Mouse (Mus musculus) urinary bladder, postnatal 36 days (tissue): ENCODE results near the gene Anks1.

ENCODE experiments used
- DNase-seq, 2 experiments: peaks; one replicate each; pipeline ENCODE4 v3.0.0; 2022; ENCODE audit warnings: low spot score in 2 of 2, mixed read lengths in 1 of 2

The Anks1 gene

DNA sequence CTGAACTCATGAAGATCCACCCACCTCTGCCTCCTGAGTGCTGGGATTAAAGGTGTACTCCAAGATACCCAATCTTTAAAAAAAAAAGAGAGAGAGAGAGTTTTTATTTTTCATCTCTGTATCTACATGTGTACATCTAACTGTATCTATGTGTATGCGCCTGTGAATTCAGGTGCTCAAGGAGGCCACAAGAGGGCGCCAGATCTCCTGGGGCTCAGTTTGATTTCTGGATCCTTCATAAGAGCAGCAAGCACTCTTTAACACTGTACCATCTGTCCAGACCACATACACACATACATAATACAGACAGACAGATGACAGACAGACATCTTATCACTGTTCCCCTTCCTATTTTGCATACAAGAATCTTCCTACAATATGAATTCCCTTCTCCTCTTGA lies 183.2 kb downstream of the Anks1 start:
- no peak for DNase-seq

DNA sequence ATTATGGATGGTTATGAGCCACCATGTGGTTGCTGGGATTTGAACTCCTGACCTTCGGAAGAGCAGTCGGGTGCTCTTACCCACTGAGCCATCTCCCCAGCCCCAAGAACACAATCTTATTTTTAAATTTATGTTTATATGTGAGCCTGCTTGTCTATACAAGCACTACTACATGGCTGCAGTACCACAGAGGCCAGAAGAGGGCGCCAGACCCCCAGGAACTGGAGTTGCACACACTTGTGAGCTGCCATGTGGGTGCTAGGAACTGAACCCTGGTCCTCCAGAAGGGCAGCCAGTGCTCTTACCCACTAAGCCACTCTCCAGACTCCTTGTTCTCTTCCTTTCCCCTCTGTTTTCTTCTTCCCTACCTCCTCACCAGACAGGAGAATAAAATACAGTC lies 184.7 kb downstream of the Anks1 start:
- DNase-seq: no peak

DNA sequence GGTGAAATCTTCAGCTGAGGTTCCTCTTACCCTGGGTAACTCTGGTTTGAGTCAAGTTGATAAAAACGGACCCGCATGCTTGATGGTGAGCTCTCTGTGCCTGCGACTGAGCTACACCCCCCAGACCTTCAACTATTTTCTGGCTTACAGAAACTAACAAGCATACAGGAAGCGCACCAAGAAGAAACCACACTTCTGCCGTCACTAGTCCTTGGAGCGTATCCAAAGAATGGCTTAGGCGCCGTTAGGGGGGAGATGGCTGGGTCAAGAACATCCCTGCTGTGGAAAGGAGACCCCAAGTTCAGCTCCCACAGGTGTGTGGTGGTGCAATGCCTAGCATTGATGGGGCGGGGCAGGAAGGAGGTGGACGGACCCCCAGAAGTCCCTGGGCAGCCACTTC lies 187.3 kb downstream of the Anks1 start:
- DNase-seq: no peak

DNA sequence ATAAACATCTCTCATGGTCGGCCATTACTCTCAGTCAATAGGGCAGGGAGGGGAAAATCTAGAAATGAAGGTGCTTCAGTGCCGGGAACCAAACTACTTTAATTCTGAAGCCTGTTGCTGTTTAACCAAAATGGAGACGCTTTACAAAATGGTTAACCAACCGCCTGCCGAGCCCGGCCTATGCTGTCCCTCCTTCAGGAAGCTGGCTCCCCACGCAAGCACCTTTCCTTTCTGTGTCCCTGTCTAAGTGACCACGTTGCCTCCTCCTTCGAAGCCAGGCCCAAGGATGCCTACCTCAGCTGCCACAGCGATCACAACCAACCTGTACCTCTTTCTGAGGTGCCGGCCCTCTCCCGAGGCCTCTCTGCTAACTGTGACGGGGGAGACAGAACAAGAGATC lies 188.2 kb downstream of the Anks1 start:
- DNase-seq: no peak

GRCm38 (mm10) chr17:28099086-28099485 lies 190.0 kb downstream of the Anks1 start:
- DNase-seq: no peak

DNA sequence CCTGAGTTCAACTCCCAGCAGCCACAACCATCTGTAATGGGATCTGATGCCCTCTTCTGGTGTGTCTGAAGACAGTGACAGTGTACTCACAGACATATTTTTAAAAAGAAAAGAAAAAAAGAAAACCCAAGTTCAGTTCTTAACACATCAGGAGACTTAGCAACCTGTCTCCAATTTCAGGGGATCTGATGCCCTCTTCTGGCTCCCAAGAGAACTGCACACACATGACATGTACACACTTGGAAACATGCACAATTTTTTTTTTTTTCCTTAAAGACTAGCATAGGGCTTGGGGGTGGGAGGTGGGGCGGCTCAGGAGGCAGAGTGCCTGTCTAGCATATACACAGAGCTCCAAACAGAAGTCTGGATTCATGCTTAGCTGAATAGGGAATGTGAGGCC lies 191.6 kb downstream of the Anks1 start:
- no peak for DNase-seq

GRCm38 (mm10) chr17:28101284-28101887 lies 192.3 kb downstream of the Anks1 start:
- DNase-seq: no peak

DNA sequence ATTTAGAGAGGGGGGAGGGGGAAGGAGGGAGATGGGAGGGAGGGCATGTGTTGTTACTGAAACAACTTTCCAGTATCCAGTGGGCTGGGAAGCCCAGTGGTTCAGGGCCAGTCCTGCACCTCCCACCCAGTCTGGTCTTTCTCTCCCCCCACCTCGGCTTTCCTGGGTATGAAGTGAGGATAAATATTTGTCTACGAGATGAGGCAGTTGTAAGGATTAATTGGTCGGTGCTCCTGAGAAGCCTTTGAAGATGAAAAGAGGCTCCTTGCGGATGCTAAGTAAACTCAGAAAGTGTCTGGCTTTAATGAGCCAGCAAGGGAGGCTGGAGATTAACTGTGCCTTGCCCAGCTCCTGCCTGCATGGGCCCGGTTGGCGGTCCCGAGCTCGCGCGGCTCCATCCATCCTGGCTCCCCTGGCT lies 192.8 kb downstream of the Anks1 start:
- no peak for DNase-seq

GRCm38 (mm10) chr17:28104416-28104815 lies 195.3 kb downstream of the Anks1 start:
- no peak for DNase-seq

GRCm38 (mm10) chr17:28106352-28106751 lies 197.2 kb downstream of the Anks1 start:
- DNase-seq: no peak

DNA sequence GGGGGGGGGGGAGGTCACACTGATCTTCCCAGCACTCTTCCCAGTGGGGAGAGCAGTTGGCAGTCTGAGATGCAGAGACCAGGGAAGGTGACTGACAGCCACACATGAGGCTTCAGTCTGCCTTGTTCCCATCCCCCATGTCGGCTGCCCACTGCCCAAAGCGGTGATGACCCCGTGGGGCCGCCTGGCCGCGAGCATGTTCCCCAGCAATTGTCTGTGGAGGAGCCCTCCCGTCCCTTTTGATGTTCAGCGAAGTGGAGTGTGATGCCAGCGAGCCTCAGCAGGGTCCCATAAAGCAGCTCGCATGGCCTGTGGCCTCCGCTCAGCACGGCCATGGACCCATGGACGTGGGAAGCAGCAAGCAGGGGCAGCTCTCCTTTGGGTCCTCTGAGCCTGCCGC lies 198.2 kb downstream of the Anks1 start:
- no peak for DNase-seq

- DNase-seq: no peak
Measured at GRCm38 (mm10) chr17:28112266-28112665, 203.2 kb downstream of the Anks1 start.
